Mouse (Mus musculus) hindbrain, embryonic 10.5 days (tissue): ENCODE measurements around the gene Zyx. TPM values are rescaled to one million over a fixed set of nuclear protein-coding genes. Genes with fewer than 3 reads are reported as not detected.

Experiments
- DNase-seq: peaks from one replicate; pipeline ENCODE4 v3.0.0-alpha.2; 2017; ENCODE audit warnings: low spot score
- H3K27ac ChIP-seq: fragments of 300-500 bp; sonication (generic); 2 replicates; pipeline ENCODE4 v1.5.1; 2016; ENCODE audit warnings: mild to moderate bottlenecking, moderate library complexity
- H3K27me3 ChIP-seq: fragments of 300-500 bp; sonication (generic); 2 replicates; pipeline ENCODE4 v1.6.1; 2016; ENCODE audit warnings: mild to moderate bottlenecking; ENCODE audit not compliant: poor library complexity, insufficient read depth, severe bottlenecking
- H3K36me3 ChIP-seq: fragments of 300-500 bp; sonication (generic); 2 replicates; pipeline ENCODE4 v1.6.1; 2016; ENCODE audit warnings: mild to moderate bottlenecking, moderate library complexity
- H3K4me1 ChIP-seq: fragments of 300-500 bp; sonication (generic); replicated peaks from 2 replicates; pipeline ENCODE4 v1.6.1; 2016; ENCODE audit warnings: mild to moderate bottlenecking
- H3K4me3 ChIP-seq: fragments of 300-500 bp; sonication (generic); 2 replicates; pipeline ENCODE4 v1.5.1; 2016; ENCODE audit warnings: mild to moderate bottlenecking, moderate library complexity
- H3K9me3 ChIP-seq: fragments of 300-500 bp; sonication (generic); 2 replicates; pipeline ENCODE4 v1.6.1; 2016; ENCODE audit warnings: mild to moderate bottlenecking, moderate library complexity
- WGBS: fragments of 180-500 bp; shearing (Covaris S2); methylation state at CpG from one replicate; pipeline ENCODE4 v1.1.7; 2016; 5-methylcytosine and 5-hydroxymethylcytosine counted together
- polyA plus RNA-seq: library from polyadenylated mRNA; unstranded; fragments of >200 nt; fragmentation: Nextera tagmentation; extraction: Ambion mirVana; gene quantifications from 2 replicates; pipeline ENCODE4 v1.2.1, GENCODE M21; 2016

The Zyx gene
- polyA plus RNA-seq, 1 experiment from 2014 or later = 103 TPM

DNA sequence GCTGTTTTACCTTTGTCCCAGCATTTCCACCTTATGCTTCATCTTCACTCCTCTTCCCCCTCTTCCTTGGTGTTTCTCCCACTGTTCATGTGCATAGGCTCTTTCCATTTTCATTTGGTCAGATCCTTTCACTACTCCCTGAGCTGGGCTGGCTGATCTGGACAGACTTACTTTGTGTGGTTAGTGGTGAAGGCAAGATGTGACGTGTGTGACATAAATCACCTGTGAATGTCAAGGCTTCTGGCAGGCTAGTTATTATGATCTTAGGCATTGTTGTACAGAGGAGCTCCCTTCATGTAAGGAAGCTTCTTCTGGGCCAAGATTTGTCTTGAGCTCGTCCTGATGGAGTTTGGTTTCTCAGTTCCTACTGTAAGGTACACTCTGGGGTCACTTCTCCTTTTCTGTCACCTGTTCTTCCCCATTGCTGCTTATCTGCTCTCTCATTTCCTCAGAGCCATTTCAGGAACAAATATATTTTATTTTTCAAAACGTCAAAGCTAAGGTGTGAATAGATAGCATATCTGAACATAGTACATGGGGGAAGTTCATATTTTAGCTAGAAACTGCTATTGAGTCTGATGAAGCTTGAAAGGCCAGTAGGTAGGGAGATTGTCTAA, 47.7 kb downstream of the Zyx start:
- Histone ChIP-seq H3K4me3 (no peak overlapping the region), H3K36me3 (no peaks in the 10 kb centered on the region), H3K27me3 (no peaks in the 10 kb centered on the region), H3K27ac (no peak overlapping the region), H3K4me1 (no peaks in the 10 kb centered on the region), H3K9me3 (no peaks in the 10 kb centered on the region)
- WGBS = 82% methylated on average over 3 of the region's 3 CpGs
- DNase-seq = no peak

DNA sequence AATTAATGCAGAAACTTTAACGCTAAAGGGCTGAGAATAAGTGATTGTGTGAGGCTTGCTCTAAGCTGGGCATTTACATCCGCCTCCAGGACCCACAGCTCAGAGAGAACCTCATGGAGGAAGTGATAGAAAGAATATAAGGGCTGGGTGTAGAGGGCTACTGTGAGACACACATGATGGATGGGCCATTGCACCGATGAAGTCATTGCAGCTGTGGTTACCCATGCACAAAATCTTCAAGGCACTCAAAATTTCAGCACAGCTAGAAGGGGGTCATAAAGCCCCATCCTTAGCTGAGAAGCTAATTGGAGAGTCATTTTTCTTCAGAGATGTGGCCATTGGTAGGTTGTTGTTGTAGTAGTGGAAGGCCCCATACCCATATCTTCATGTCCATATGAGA, 48.9 kb downstream of the Zyx start:
- H3K4me1 ChIP-seq = no peaks in the 10 kb centered on the region
- no peak for DNase-seq
- H3K36me3 ChIP-seq = no peaks in the 10 kb centered on the region
- no peaks in the 10 kb centered on the region for H3K9me3 ChIP-seq
- no peak overlapping the region for H3K27ac ChIP-seq
- no peaks in the 10 kb centered on the region for H3K27me3 ChIP-seq
- H3K4me3 ChIP-seq = no peak overlapping the region
- WGBS = 92% methylated on average over 3 of the region's 3 CpGs

GRCm38 (mm10) chr6:42398998-42399397, 49.6 kb downstream of the Zyx start:
- H3K36me3 ChIP-seq = no peaks in the 10 kb centered on the region
- DNase-seq = no peak
- H3K27ac ChIP-seq = no peak overlapping the region
- no peaks in the 10 kb centered on the region for H3K27me3 ChIP-seq
- 96% methylated on average over 1 of the region's 1 CpGs for WGBS
- no peaks in the 10 kb centered on the region for H3K9me3 ChIP-seq
- no peak overlapping the region for H3K4me3 ChIP-seq
- H3K4me1 ChIP-seq = no peaks in the 10 kb centered on the region

DNA sequence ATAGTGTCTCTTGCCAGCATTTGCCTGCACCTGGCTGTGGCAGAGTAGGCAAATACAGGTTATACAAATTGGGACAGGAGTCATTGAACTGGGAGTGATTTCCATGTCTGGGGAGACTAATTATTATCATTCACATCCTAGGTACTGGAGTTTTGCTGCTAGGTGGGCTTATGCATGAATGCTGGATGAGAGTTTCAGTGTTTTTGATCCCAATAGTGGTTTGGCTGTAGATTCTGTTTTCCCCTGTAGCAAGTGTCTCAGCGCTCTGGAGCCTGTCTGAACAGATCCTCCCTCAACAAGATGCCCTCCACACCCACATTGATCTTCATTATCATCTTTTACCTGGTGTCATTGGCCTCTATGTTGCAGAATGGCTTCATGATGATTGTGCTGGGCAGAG, 50.5 kb downstream of the Zyx start, which contains the start of gene Tas2r143:
Tas2r143 (plus strand) TSS at position 301 of the 400 bp plus-strand sequence.
- no peaks in the 10 kb centered on the region for H3K36me3 ChIP-seq
- H3K4me1 ChIP-seq = no peaks in the 10 kb centered on the region
- WGBS = 94% methylated on average over 1 of the region's 1 CpGs
- no peaks in the 10 kb centered on the region for H3K9me3 ChIP-seq
- no peak within 1 kb of the TSS for H3K27ac ChIP-seq
- no peak for DNase-seq
- no peaks in the 10 kb centered on the region for H3K27me3 ChIP-seq
- no peak within 1 kb of the TSS for H3K4me3 ChIP-seq

DNA sequence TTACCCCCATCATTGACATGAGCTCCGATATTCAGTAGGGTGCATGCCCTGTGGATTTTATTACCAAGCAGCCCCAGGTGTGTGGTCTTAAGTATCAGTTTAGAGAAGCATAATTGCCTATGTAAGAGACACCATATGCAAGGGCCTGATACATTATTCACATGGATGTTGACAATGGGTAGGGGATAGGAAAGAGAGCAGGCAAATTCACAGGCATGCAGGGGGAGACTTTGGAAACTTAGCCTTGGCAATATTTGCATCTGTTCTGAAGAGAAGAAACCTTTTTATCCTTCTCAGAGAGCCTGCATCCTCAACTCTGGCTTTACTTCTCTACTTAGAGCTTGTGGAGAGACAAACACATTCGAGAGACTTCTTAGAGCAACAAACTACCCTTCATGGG, 55.7 kb downstream of the Zyx start, which contains the start of gene Tas2r135:
Tas2r135 (plus strand) TSS at position 301 of the 400 bp plus-strand sequence.
- no peak for DNase-seq
- Histone ChIP-seq H3K4me3 (no peak within 1 kb of the TSS), H3K27me3 (no peaks in the 10 kb centered on the region), H3K36me3 (no peaks in the 10 kb centered on the region), H3K27ac (no peak within 1 kb of the TSS), H3K4me1 (0 out of 2 replicates have a peak, but pooled peaks cover 5% of the 10 kb centered on the region), H3K9me3 (no peaks in the 10 kb centered on the region)
- WGBS = 86% methylated on average over 2 of the region's 2 CpGs

Other genes starting within 250 kb of the Zyx start
- gene Tas2r139, start 208.7 kb upstream of the Zyx start, polyA plus RNA-seq = not detected in 2 replicates
- gene Tas2r144, start 134.3 kb upstream of the Zyx start, polyA plus RNA-seq = not detected in 2 replicates
- gene Gstk1, start 103.7 kb upstream of the Zyx start, polyA plus RNA-seq = 16.5 and 17.7 TPM in 2 replicates
- 0.48 and 0.75 TPM in 2 replicates for gene Tmem139, start 87.7 kb upstream of the Zyx start, polyA plus RNA-seq
- gene Casp2, start 84.6 kb upstream of the Zyx start, polyA plus RNA-seq = 67.7 and 81.2 TPM in 2 replicates
- gene Clcn1, start 62.9 kb upstream of the Zyx start, polyA plus RNA-seq = 0.94 and 1.1 TPM in 2 replicates
- gene Fam131b, start 25.0 kb upstream of the Zyx start, polyA plus RNA-seq = 1.4 and 2.9 TPM in 2 replicates
- gene Epha1, start 23.6 kb downstream of the Zyx start, polyA plus RNA-seq = 1.8 and 3.1 TPM in 2 replicates
- not detected in 2 replicates for gene Tas2r143, start 50.6 kb downstream of the Zyx start, polyA plus RNA-seq
- gene Tas2r135, start 55.8 kb downstream of the Zyx start, polyA plus RNA-seq = not detected in 2 replicates
- not detected in 2 replicates for gene Tas2r126, start 84.9 kb downstream of the Zyx start, polyA plus RNA-seq
- not detected in 2 replicates for gene Olfr458, start 115.6 kb downstream of the Zyx start, polyA plus RNA-seq
- gene Olfr457, start 126.7 kb downstream of the Zyx start, polyA plus RNA-seq = not detected in 2 replicates
- not detected in 2 replicates for gene Olfr456, start 137.6 kb downstream of the Zyx start, polyA plus RNA-seq
- not detected in 2 replicates for gene Olfr455, start 198.0 kb downstream of the Zyx start, polyA plus RNA-seq
- not detected in 2 replicates for gene Tcaf3, start 248.1 kb downstream of the Zyx start, polyA plus RNA-seq